Mouse (Mus musculus): ENCODE results near the gene Hdac5. TPM values are rescaled to one million over a fixed set of nuclear protein-coding genes. Genes with fewer than 3 reads are reported as not detected.

Hdac5 gene
- total and polyA plus RNA-seq, 2 experiments = 15.9 to 38.2 TPM

GRCm38 (mm10) chr11:102156786-102157089, 73.2 kb downstream of the Hdac5 start:
- H3K36me3 ChIP-seq (ENCODE audit: control insufficient read depth, insufficient read depth, low read length) = peaks cover 1% of the 10 kb centered on the region; the same call in 1 of the 2 replicates
- no peak for DNase-seq (ENCODE audit: extremely low read depth, low read depth, low spot score)
- no peak overlapping the region for H3K4me3 ChIP-seq (ENCODE audit: insufficient read depth, low read depth, low read length)
- no peak overlapping the region for H3K27ac ChIP-seq (replicated peaks; ENCODE audit: insufficient read depth, low read depth, low read length)
- TF ChIP-seq CTCF (IDR thresholded peaks at IDR 0.05; ENCODE audit: low read depth, low read length) (no peak), POLR2A (IDR thresholded peaks at IDR 0.05; ENCODE audit: extremely low read depth, insufficient read depth, low read length) (no peak)
- H3K27me3 ChIP-seq (ENCODE audit: control insufficient read depth, insufficient read depth, low read length) = no peaks in the 10 kb centered on the region
- no peaks in the 10 kb centered on the region for H3K79me2 ChIP-seq (ENCODE audit: control insufficient read depth, insufficient read depth, low read length)
- WGBS = 25% methylated on average over 1 of the region's 1 CpGs
- H3K4me1 ChIP-seq (ENCODE audit: control insufficient read depth, insufficient read depth, low read length) = peaks cover 3% of the 10 kb centered on the region; the same call in 1 of the 2 replicates
- H3K9ac ChIP-seq (ENCODE audit: low read depth, low read length) = no peak overlapping the region

- H3K27me3 ChIP-seq (ENCODE audit: control insufficient read depth, insufficient read depth, low read length) = no peaks in the 10 kb centered on the region
- no peaks in the 10 kb centered on the region for H3K79me2 ChIP-seq (ENCODE audit: control insufficient read depth, insufficient read depth, low read length)
- H3K4me3 ChIP-seq (ENCODE audit: insufficient read depth, low read depth, low read length) = peak within 1 kb of the TSS; percentile 72
- H3K9ac ChIP-seq (ENCODE audit: low read depth, low read length) = peak within 1 kb of the TSS; percentile 67
- H3K4me1 ChIP-seq (ENCODE audit: control insufficient read depth, insufficient read depth, low read length) = peaks cover 3% of the 10 kb centered on the region; the same call in 1 of the 2 replicates
- peak; percentile 19 for TF ChIP-seq CTCF (IDR thresholded peaks at IDR 0.05; ENCODE audit: low read depth, low read length)
- TF ChIP-seq POLR2A (IDR thresholded peaks at IDR 0.05; ENCODE audit: extremely low read depth, insufficient read depth, low read length) = 0 out of 2 replicates have a peak, but pooled peaks have one; percentile 47
- 1% methylated on average over 37 of the region's 37 CpGs for WGBS
- peaks cover 6% of the 10 kb centered on the region for H3K36me3 ChIP-seq (ENCODE audit: control insufficient read depth, insufficient read depth, low read length)
- DNase-seq (ENCODE audit: extremely low read depth, low read depth, low spot score) = peak; percentile 87
- no peak within 1 kb of the TSS for H3K27ac ChIP-seq (replicated peaks; ENCODE audit: insufficient read depth, low read depth, low read length)
These were observed 73.8 kb downstream of the Hdac5 start, which contains the start of gene Tmem101 for GRCm38 (mm10) chr11:102156039-102156785. Tmem101 (minus strand) TSS chr11:102156404.

- Histone ChIP-seq H3K79me2 (ENCODE audit: control insufficient read depth, insufficient read depth, low read length) (peaks cover 12% of the 10 kb centered on the region; the same call in 1 of the 2 replicates), H3K9ac (ENCODE audit: low read depth, low read length) (peak overlapping the region; percentile 85), H3K4me1 (ENCODE audit: control insufficient read depth, insufficient read depth, low read length) (peaks cover 12% of the 10 kb centered on the region), H3K4me3 (ENCODE audit: insufficient read depth, low read depth, low read length) (peak overlapping the region; percentile 67), H3K27ac (replicated peaks; ENCODE audit: insufficient read depth, low read depth, low read length) (peak overlapping the region; percentile 92), H3K36me3 (ENCODE audit: control insufficient read depth, insufficient read depth, low read length) (peaks cover 29% of the 10 kb centered on the region), H3K27me3 (ENCODE audit: control insufficient read depth, insufficient read depth, low read length) (no peaks in the 10 kb centered on the region)
- TF ChIP-seq CTCF (IDR thresholded peaks at IDR 0.05; ENCODE audit: low read depth, low read length) (no peak), POLR2A (IDR thresholded peaks at IDR 0.05; ENCODE audit: extremely low read depth, insufficient read depth, low read length) (no peak)
- DNase-seq (ENCODE audit: extremely low read depth, low read depth, low spot score) = peak; percentile 76
- WGBS = 20% methylated on average over 34 of the region's 34 CpGs
These were observed 82.6 kb downstream of the Hdac5 start for GRCm38 (mm10) chr11:102147213-102147989.

DNA sequence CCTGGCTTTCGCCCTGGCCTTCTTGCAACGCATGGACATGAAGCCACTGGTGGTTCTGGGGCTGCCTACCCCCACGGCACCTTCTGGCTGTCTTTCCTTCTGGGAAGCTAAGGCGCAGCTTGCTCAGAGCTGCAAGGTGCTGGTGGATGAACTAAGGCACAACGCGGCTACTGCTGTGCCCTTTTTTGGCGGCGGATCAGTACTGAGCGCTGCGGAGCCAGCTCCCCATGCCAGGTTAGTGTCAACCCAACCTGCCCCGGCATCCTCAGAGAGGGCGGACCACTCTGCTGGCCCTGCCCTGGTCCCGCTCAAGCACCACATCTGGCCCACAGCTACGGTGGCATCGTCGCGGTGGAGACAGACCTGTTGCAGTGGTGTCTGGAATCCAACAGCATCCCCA, 83.4 kb downstream of the Hdac5 start:
- H3K4me3 ChIP-seq (ENCODE audit: insufficient read depth, low read depth, low read length) = peak overlapping the region; percentile 67
- peak; percentile 54 for DNase-seq (ENCODE audit: extremely low read depth, low read depth, low spot score)
- peaks cover 12% of the 10 kb centered on the region; the same call in 1 of the 2 replicates for H3K79me2 ChIP-seq (ENCODE audit: control insufficient read depth, insufficient read depth, low read length)
- TF ChIP-seq CTCF (IDR thresholded peaks at IDR 0.05; ENCODE audit: low read depth, low read length) (no peak), POLR2A (IDR thresholded peaks at IDR 0.05; ENCODE audit: extremely low read depth, insufficient read depth, low read length) (no peak)
- H3K27me3 ChIP-seq (ENCODE audit: control insufficient read depth, insufficient read depth, low read length) = no peaks in the 10 kb centered on the region
- H3K9ac ChIP-seq (ENCODE audit: low read depth, low read length) = peak overlapping the region; percentile 85
- H3K36me3 ChIP-seq (ENCODE audit: control insufficient read depth, insufficient read depth, low read length) = peaks cover 26% of the 10 kb centered on the region
- 2% methylated on average over 17 of the region's 17 CpGs for WGBS
- H3K27ac ChIP-seq (replicated peaks; ENCODE audit: insufficient read depth, low read depth, low read length) = peak overlapping the region; percentile 92
- peaks cover 12% of the 10 kb centered on the region for H3K4me1 ChIP-seq (ENCODE audit: control insufficient read depth, insufficient read depth, low read length)

DNA sequence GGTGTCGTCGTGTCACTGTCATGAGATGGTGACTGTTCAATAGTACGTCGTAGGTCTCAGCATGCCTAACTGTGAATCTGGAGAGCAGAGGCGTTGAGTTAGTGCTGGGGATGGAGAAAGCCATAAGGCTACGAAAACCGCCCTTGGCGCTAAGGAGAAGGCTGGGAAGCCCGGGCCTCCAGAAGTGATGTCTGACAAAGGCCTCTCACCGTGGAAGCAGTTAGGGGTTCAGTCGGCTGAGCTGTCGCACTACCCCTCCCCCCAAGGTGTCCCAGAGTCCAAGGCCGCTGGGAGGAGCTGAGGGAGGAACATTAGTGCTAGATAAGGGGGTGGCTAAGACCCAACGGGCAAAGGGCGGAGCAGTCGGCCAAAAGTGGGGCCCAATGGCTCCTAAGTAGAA, 84.0 kb downstream of the Hdac5 start:
- H3K9ac ChIP-seq (ENCODE audit: low read depth, low read length) = peak overlapping the region; percentile 85
- WGBS = 3% methylated on average over 16 of the region's 16 CpGs
- peak; percentile 93 for DNase-seq (ENCODE audit: extremely low read depth, low read depth, low spot score)
- H3K79me2 ChIP-seq (ENCODE audit: control insufficient read depth, insufficient read depth, low read length) = peaks cover 12% of the 10 kb centered on the region; the same call in 1 of the 2 replicates
- H3K27ac ChIP-seq (replicated peaks; ENCODE audit: insufficient read depth, low read depth, low read length) = peak overlapping the region; percentile 94
- H3K36me3 ChIP-seq (ENCODE audit: control insufficient read depth, insufficient read depth, low read length) = peaks cover 23% of the 10 kb centered on the region
- peak overlapping the region; percentile 67 for H3K4me3 ChIP-seq (ENCODE audit: insufficient read depth, low read depth, low read length)
- TF ChIP-seq CTCF (IDR thresholded peaks at IDR 0.05; ENCODE audit: low read depth, low read length) = no peak
- TF ChIP-seq POLR2A (IDR thresholded peaks at IDR 0.05; ENCODE audit: extremely low read depth, insufficient read depth, low read length) = peak; percentile 51; the same call in 1 of the 2 replicates
- H3K27me3 ChIP-seq (ENCODE audit: control insufficient read depth, insufficient read depth, low read length) = no peaks in the 10 kb centered on the region
- peaks cover 12% of the 10 kb centered on the region for H3K4me1 ChIP-seq (ENCODE audit: control insufficient read depth, insufficient read depth, low read length)

All from liver, adult 2 months (tissue).